Mouse (Mus musculus): ENCODE measurements around the gene Arhgap29. TPM values are rescaled to one million over a fixed set of nuclear protein-coding genes. Genes with fewer than 3 reads are reported as not detected.

Gene Arhgap29
- polyA plus RNA-seq (2015; fragmentation: Nextera tagmentation; extraction: Ambion mirVana), result 64.6 and 65.6 TPM in 2 replicates

DNA sequence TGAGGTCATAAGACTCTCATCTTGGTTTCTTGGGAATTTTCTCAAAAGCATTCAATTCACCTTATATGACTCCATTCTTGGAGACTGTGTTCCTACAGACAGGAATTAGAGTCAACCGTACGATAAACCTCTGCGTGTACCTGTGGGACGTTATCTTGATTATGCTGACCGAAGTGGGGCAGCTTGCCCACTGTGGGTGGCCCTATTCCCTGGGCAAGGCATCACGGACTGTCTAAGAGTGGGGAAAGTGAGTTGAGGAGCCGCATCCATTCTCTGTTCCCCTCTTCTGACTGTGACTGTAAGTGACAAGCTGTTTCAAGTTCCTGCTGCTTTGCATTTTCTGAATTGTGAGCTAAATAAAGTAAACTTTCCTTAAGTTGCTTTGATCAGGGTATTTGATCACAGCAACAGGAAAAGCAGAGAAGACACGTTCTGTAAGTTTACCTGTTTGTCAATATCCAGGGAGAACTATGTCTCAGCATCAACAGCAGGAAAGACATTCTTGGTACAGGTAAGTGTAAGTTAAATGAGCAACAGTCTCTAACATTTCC is at the start of gene Arhgap29:
TSS of gene Arhgap29 (plus strand) at position 501 of the 551 bp plus-strand sequence.
- Histone ChIP-seq H3K27ac (ENCODE audit: low read length) (peak within 1 kb of the TSS; percentile 89), H3K9ac (ENCODE audit: low read length) (peak within 1 kb of the TSS; percentile 90), H3K9me3 (ENCODE audit: control insufficient read depth, low read length) (peaks cover 2% of the 10 kb centered on the region; the same call in 1 of the 2 replicates), H3K36me3 (ENCODE audit: control insufficient read depth, insufficient read depth, low read length) (no peaks in the 10 kb centered on the region), H3K4me1 (replicated peaks; ENCODE audit: control insufficient read depth, insufficient read depth, low read length) (peaks cover 13% of the 10 kb centered on the region; the same call in 1 of the 2 replicates), H3K4me2 (ENCODE audit: low read depth, low read length) (peak within 1 kb of the TSS; percentile 62), H3K4me3 (ENCODE audit: low read length) (peak within 1 kb of the TSS; percentile 85), H3K27me3 (ENCODE audit: control insufficient read depth, insufficient read depth, low read depth, low read length) (no peaks in the 10 kb centered on the region)
- WGBS, result 90% methylated on average over 8 of the region's 8 CpGs
- ATAC-seq (ENCODE audit: low read depth), result no peak

- 73% methylated on average over 5 of the region's 5 CpGs for WGBS
- no peaks in the 10 kb centered on the region for H3K9me3 ChIP-seq (ENCODE audit: control insufficient read depth, low read length)
- H3K27me3 ChIP-seq (ENCODE audit: control insufficient read depth, insufficient read depth, low read depth, low read length), result no peaks in the 10 kb centered on the region
- no peak for ATAC-seq (ENCODE audit: low read depth)
- no peak overlapping the region for H3K9ac ChIP-seq (ENCODE audit: low read length)
- no peaks in the 10 kb centered on the region for H3K36me3 ChIP-seq (ENCODE audit: control insufficient read depth, insufficient read depth, low read length)
- H3K27ac ChIP-seq (ENCODE audit: low read length), result peak overlapping the region; percentile 78
- no peak overlapping the region for H3K4me2 ChIP-seq (ENCODE audit: low read depth, low read length)
- H3K4me3 ChIP-seq (ENCODE audit: low read length), result no peak overlapping the region
- H3K4me1 ChIP-seq (replicated peaks; ENCODE audit: control insufficient read depth, insufficient read depth, low read length), result peaks cover 43% of the 10 kb centered on the region
Observed at GRCm38 (mm10) chr3:121902729-121903128, 49.6 kb upstream of the Arhgap29 start.

DNA sequence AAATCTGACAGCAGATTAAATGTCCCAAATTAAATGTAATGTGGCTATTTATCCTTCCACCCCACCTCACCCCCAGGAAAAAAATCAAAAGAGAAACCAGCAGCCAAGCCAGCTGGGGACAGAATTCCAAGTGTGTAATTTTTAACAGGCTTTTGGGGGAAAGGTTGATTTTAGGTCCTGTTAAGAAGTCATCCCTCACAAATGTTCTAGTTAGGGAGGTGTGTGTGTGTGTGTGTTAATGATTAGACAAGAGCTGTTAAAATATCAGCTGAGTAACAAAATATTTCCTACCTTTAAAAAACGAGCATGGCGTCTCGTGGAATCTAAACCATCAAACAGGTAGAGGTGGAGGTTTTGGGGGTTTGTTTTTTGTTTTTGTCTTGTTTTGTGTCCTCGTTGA is 49.1 kb upstream of the Arhgap29 start:
- no peak overlapping the region for H3K4me2 ChIP-seq (ENCODE audit: low read depth, low read length)
- 70% methylated on average over 4 of the region's 4 CpGs for WGBS
- no peaks in the 10 kb centered on the region for H3K9me3 ChIP-seq (ENCODE audit: control insufficient read depth, low read length)
- H3K27me3 ChIP-seq (ENCODE audit: control insufficient read depth, insufficient read depth, low read depth, low read length), result no peaks in the 10 kb centered on the region
- H3K4me3 ChIP-seq (ENCODE audit: low read length), result no peak overlapping the region
- no peak overlapping the region for H3K27ac ChIP-seq (ENCODE audit: low read length)
- ATAC-seq (ENCODE audit: low read depth), result no peak
- H3K36me3 ChIP-seq (ENCODE audit: control insufficient read depth, insufficient read depth, low read length), result no peaks in the 10 kb centered on the region
- H3K4me1 ChIP-seq (replicated peaks; ENCODE audit: control insufficient read depth, insufficient read depth, low read length), result peaks cover 40% of the 10 kb centered on the region
- H3K9ac ChIP-seq (ENCODE audit: low read length), result no peak overlapping the region

GRCm38 (mm10) chr3:121903695-121904094 is 48.6 kb upstream of the Arhgap29 start:
- no peaks in the 10 kb centered on the region for H3K36me3 ChIP-seq (ENCODE audit: control insufficient read depth, insufficient read depth, low read length)
- WGBS, result 54% methylated on average over 8 of the region's 8 CpGs
- no peak for ATAC-seq (ENCODE audit: low read depth)
- no peak overlapping the region for H3K27ac ChIP-seq (ENCODE audit: low read length)
- no peaks in the 10 kb centered on the region for H3K27me3 ChIP-seq (ENCODE audit: control insufficient read depth, insufficient read depth, low read depth, low read length)
- no peak overlapping the region for H3K4me2 ChIP-seq (ENCODE audit: low read depth, low read length)
- H3K4me1 ChIP-seq (replicated peaks; ENCODE audit: control insufficient read depth, insufficient read depth, low read length), result peaks cover 39% of the 10 kb centered on the region
- no peaks in the 10 kb centered on the region for H3K9me3 ChIP-seq (ENCODE audit: control insufficient read depth, low read length)
- H3K9ac ChIP-seq (ENCODE audit: low read length), result no peak overlapping the region
- H3K4me3 ChIP-seq (ENCODE audit: low read length), result no peak overlapping the region

DNA sequence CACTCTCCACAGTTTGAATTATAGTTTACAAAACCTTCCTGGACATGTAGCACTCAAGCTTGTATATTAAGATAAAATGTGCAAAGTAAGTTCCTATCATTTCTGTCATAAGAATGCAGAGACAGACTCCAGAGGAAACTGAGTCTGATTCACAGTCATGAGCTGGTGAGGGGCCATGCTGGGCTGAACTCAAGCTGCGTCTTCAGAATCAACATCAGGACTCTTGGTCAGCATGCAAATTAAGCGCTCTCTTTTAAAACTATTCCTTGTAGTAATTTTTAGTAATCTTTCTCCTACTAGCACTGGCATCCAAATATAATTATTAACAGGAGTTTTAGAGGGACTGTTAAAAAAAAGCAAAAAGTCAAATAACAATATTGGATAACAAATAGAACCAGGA is 47.9 kb upstream of the Arhgap29 start:
- ATAC-seq (ENCODE audit: low read depth), result no peak
- no peak overlapping the region for H3K4me3 ChIP-seq (ENCODE audit: low read length)
- H3K4me1 ChIP-seq (replicated peaks; ENCODE audit: control insufficient read depth, insufficient read depth, low read length), result peaks cover 39% of the 10 kb centered on the region
- no peaks in the 10 kb centered on the region for H3K9me3 ChIP-seq (ENCODE audit: control insufficient read depth, low read length)
- no peak overlapping the region for H3K9ac ChIP-seq (ENCODE audit: low read length)
- no peaks in the 10 kb centered on the region for H3K36me3 ChIP-seq (ENCODE audit: control insufficient read depth, insufficient read depth, low read length)
- H3K27me3 ChIP-seq (ENCODE audit: control insufficient read depth, insufficient read depth, low read depth, low read length), result no peaks in the 10 kb centered on the region
- 91% methylated on average over 2 of the region's 2 CpGs for WGBS
- H3K4me2 ChIP-seq (ENCODE audit: low read depth, low read length), result no peak overlapping the region
- no peak overlapping the region for H3K27ac ChIP-seq (ENCODE audit: low read length)

GRCm38 (mm10) chr3:121906623-121907022 is 45.7 kb upstream of the Arhgap29 start:
- Histone ChIP-seq H3K36me3 (ENCODE audit: control insufficient read depth, insufficient read depth, low read length) (no peaks in the 10 kb centered on the region), H3K4me3 (ENCODE audit: low read length) (no peak overlapping the region), H3K9me3 (ENCODE audit: control insufficient read depth, low read length) (no peaks in the 10 kb centered on the region), H3K4me2 (ENCODE audit: low read depth, low read length) (no peak overlapping the region), H3K9ac (ENCODE audit: low read length) (no peak overlapping the region), H3K27me3 (ENCODE audit: control insufficient read depth, insufficient read depth, low read depth, low read length) (no peaks in the 10 kb centered on the region), H3K27ac (ENCODE audit: low read length) (no peak overlapping the region), H3K4me1 (replicated peaks; ENCODE audit: control insufficient read depth, insufficient read depth, low read length) (peaks cover 30% of the 10 kb centered on the region)
- ATAC-seq (ENCODE audit: low read depth), result no peak
- 12% methylated on average over 8 of the region's 8 CpGs for whole genome bisulfite sequencing

DNA sequence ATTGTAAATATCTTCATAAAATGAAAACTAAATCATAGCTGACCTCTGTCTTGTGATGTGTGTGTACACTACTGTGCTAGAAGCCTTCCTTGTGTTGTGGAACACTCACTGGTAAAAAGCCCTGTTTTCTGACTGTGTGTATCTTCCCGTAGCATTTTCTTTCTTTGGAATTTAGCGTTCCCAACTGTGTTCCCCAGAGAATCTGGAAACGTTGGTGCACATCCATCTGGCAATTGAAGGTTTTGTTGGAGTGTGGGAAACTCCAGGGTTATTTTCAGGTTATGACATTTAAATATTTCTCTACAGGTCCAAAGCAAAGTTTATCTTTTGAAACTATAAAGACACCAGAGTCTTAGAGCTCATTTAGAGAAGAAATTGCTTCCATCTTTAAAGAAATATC is 43.2 kb upstream of the Arhgap29 start:
- Histone ChIP-seq H3K9ac (ENCODE audit: low read length) (no peak overlapping the region), H3K4me2 (ENCODE audit: low read depth, low read length) (no peak overlapping the region), H3K4me1 (replicated peaks; ENCODE audit: control insufficient read depth, insufficient read depth, low read length) (peaks cover 14% of the 10 kb centered on the region), H3K4me3 (ENCODE audit: low read length) (no peak overlapping the region), H3K27me3 (ENCODE audit: control insufficient read depth, insufficient read depth, low read depth, low read length) (no peaks in the 10 kb centered on the region), H3K36me3 (ENCODE audit: control insufficient read depth, insufficient read depth, low read length) (no peaks in the 10 kb centered on the region), H3K27ac (ENCODE audit: low read length) (no peak overlapping the region), H3K9me3 (ENCODE audit: control insufficient read depth, low read length) (no peaks in the 10 kb centered on the region)
- ATAC-seq (ENCODE audit: low read depth), result no peak
- WGBS, result 58% methylated on average over 3 of the region's 3 CpGs

DNA sequence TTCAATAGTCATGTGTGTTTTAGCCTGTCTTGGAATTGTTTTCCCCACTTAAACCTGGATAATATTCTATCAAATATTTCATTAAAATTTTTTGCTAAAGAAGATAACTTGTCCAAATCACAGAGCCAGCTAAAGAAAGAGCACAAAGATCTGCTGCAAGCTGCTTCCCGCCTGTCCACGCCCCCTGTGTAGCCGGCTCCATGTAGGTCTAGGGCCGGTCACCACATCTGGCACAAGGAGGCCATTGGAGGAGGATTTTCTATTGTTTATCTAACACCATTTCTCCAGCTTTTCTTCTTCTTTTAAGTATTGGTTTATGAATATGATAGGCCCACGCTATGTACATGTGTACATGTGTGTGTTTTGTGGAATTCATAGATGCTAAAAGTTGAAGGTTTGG is 38.9 kb upstream of the Arhgap29 start:
- Histone ChIP-seq H3K4me3 (ENCODE audit: low read length) (no peak overlapping the region), H3K27ac (ENCODE audit: low read length) (peak overlapping the region; percentile 95), H3K36me3 (ENCODE audit: control insufficient read depth, insufficient read depth, low read length) (no peaks in the 10 kb centered on the region), H3K27me3 (ENCODE audit: control insufficient read depth, insufficient read depth, low read depth, low read length) (no peaks in the 10 kb centered on the region), H3K4me2 (ENCODE audit: low read depth, low read length) (no peak overlapping the region), H3K9ac (ENCODE audit: low read length) (no peak overlapping the region), H3K9me3 (ENCODE audit: control insufficient read depth, low read length) (no peaks in the 10 kb centered on the region), H3K4me1 (replicated peaks; ENCODE audit: control insufficient read depth, insufficient read depth, low read length) (peaks cover 6% of the 10 kb centered on the region; the same call in 1 of the 2 replicates)
- WGBS, result 72% methylated on average over 5 of the region's 5 CpGs
- no peak for ATAC-seq (ENCODE audit: low read depth)

DNA sequence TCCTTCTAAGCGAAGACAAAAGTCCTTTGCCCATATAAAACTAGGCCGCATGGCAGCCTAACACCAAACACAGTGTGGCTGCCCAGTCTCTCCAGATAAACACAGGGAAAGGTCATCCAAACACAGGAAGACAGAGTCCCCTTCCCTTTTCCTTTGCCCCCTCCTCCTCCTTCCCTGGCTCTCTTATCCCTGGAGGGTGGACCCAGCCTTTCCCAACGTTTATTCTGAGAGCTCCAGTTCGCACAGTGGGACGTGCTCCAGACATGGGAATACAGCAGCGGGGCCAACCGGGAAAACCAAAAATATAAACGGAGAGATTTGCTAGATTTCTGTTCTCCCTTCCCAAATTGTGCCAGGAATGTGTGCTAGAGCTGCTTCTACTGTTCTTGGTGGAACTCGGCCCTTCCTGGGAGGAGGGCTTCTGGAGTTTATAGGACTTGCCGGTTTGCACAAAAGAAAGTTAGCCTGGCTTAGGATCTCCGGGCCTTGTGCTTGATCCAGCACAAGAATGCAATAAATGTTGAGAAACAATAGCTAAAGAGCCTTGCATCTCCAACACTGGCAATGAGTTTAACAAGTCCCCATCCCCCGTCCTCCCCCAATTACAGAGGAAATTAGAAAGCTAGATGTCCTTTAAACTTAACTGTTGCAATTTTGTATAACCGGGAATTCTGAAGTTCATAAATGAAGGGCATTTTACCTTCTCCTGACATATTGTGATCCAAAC is 37.7 kb upstream of the Arhgap29 start:
- Histone ChIP-seq H3K36me3 (ENCODE audit: control insufficient read depth, insufficient read depth, low read length) (no peaks in the 10 kb centered on the region), H3K9me3 (ENCODE audit: control insufficient read depth, low read length) (no peaks in the 10 kb centered on the region), H3K27ac (ENCODE audit: low read length) (peak overlapping the region; percentile 95), H3K4me3 (ENCODE audit: low read length) (peak overlapping the region; percentile 8; the same call in 1 of the 2 replicates), H3K4me1 (replicated peaks; ENCODE audit: control insufficient read depth, insufficient read depth, low read length) (peaks cover 6% of the 10 kb centered on the region; the same call in 1 of the 2 replicates), H3K9ac (ENCODE audit: low read length) (peak overlapping the region; percentile 51), H3K4me2 (ENCODE audit: low read depth, low read length) (peak overlapping the region; percentile 37), H3K27me3 (ENCODE audit: control insufficient read depth, insufficient read depth, low read depth, low read length) (no peaks in the 10 kb centered on the region)
- ATAC-seq (ENCODE audit: low read depth), result peak; percentile 93
- 41% methylated on average over 13 of the region's 13 CpGs for WGBS
